Mouse (Mus musculus): ENCODE data around the gene Gm9048. TPM values are rescaled to one million over a fixed set of nuclear protein-coding genes. Genes with fewer than 3 reads are reported as not detected.

Gene Gm9048
- total RNA-seq (2023): not detected in 4 replicates

DNA sequence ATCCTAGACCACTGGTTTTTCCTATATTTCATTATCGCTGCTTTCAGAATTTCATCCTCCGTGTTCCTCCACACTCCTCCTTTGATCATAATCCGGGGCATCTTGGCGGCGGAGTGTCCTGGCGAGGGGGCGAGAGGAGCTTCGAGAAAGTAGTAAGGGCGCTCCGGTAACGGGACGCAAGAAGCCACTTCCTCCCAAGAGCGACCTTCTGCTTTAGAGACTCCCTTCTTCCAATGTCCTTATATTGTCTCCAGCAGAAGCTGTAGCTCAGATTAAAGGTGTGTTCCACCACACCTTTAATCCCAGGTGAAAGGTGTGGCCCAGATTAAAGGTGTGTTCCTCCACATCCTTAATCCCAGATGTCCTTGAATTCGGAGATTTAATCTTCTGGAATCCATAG, at the start of gene Gm9048:
Gene Gm9048, minus strand, starts transcription at position 101 of the 400 bp plus-strand sequence.

DNA sequence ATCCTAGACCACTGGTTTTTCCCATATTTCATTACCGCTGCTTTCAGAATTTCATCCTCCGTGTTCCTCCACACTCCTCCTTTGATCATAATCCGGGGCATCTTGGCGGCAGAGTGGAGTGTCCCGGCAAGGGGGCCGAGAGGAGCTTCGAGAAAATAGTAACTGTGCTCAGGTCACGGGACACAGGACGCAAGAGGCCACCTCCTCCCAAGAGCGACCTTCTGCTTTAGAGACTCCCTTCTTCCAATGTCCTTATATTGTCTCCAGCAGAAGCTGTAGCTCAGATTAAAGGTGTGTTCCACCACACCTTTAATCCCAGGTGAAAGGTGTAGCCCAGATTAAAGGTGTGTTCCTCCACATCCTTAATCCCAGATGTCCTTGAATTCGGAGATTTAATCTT, 5.5 kb upstream of the Gm9048 start, which contains the start of gene Gm9049:
Gene Gm9049, minus strand, starts transcription at position 101 of the 400 bp plus-strand sequence.

GRCm38 (mm10) chr10:118343155-118343554, 5.3 kb downstream of the Gm9048 start, which contains the start of gene Gm9046:
TSS of gene Gm9046 (minus strand) at chr10:118343255.

GRCm38 (mm10) chr10:118337731-118338130, 10.7 kb downstream of the Gm9048 start, which contains the start of gene Gm9045:
TSS of gene Gm9045 (minus strand) at chr10:118337831.

DNA sequence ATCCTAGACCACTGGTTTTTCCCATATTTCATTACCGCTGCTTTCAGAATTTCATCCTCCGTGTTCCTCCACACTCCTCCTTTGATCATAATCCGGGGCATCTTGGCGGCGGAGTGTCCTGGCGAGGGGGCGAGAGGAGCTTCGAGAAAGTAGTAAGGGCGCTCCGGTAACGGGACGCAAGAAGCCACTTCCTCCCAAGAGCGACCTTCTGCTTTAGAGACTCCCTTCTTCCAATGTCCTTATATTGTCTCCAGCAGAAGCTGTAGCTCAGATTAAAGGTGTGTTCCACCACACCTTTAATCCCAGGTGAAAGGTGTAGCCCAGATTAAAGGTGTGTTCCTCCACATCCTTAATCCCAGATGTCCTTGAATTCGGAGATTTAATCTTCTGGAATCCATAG, 16.2 kb downstream of the Gm9048 start, which contains the start of gene Gm9044:
Gene Gm9044, minus strand, starts transcription at position 101 of the 400 bp plus-strand sequence.

DNA sequence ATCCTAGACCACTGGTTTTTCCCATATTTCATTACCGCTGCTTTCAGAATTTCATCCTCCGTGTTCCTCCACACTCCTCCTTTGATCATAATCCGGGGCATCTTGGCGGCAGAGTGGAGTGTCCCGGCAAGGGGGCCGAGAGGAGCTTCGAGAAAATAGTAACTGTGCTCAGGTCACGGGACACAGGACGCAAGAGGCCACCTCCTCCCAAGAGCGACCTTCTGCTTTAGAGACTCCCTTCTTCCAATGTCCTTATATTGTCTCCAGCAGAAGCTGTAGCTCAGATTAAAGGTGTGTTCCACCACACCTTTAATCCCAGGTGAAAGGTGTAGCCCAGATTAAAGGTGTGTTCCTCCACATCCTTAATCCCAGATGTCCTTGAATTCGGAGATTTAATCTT, 21.6 kb downstream of the Gm9048 start, which contains the start of gene Gm9040:
Gene Gm9040, minus strand, starts transcription at position 101 of the 400 bp plus-strand sequence.

Other genes starting within 250 kb of the Gm9048 start
- 10.0 to 15.1 TPM (median 13.0 TPM) in 4 replicates for gene Mdm1, start 206.9 kb downstream of the Gm9048 start, total RNA-seq (2023)
- gene Il22, start 143.7 kb downstream of the Gm9048 start, total RNA-seq (2023): not detected in 4 replicates
- gene Gm32717, start 107.9 kb downstream of the Gm9048 start, total RNA-seq (2023): 0.81 to 1.0 TPM (median 0.99 TPM) in 4 replicates
- gene Gm32802, start 90.0 kb downstream of the Gm9048 start, total RNA-seq (2023): 0.81 to 1.0 TPM (median 0.99 TPM) in 4 replicates
- gene Iltifb, start 53.6 kb downstream of the Gm9048 start, total RNA-seq (2023): not detected in 4 replicates
- gene Gm9040, start 21.7 kb downstream of the Gm9048 start, total RNA-seq (2023): not detected in 4 replicates
- not detected in 4 replicates for gene Gm9044, start 16.3 kb downstream of the Gm9048 start, total RNA-seq (2023)
- not detected in 4 replicates for gene Gm9045, start 10.8 kb downstream of the Gm9048 start, total RNA-seq (2023)
- gene Gm9046, start 5.4 kb downstream of the Gm9048 start, total RNA-seq (2023): not detected in 4 replicates
- gene Gm9049, start 5.4 kb upstream of the Gm9048 start, total RNA-seq (2023): not detected in 4 replicates
- gene Ifng, start 92.4 kb upstream of the Gm9048 start, total RNA-seq (2023): 0.66 to 1.2 TPM (median 0.94 TPM) in 3 of 4 replicates, not detected in the other

Data from B cell, adult 62 days (primary cell).